Mouse (Mus musculus) bone marrow, adult 2 months (tissue): ENCODE results near the gene Spata31d1d. TPM values are rescaled to one million over a fixed set of nuclear protein-coding genes. Genes with fewer than 3 reads are reported as not detected.
"Not testable (repeated sequence)": the region's sequence is repeated elsewhere in the genome, so short reads cannot be mapped to it uniquely, and the experiment has no call there.

Experiments used
- H3K27ac ChIP-seq: fragments of 200-500 bp; 2 replicates; pipeline ENCODE4 v1.5.1; 2012; ENCODE audit warnings: low read depth, mild to moderate bottlenecking, control low read depth, inconsistent platforms, low read length; ENCODE audit not compliant: control insufficient read depth, poor library complexity, insufficient read depth
- H3K4me1 ChIP-seq: fragments of 200-500 bp; 2 replicates; pipeline ENCODE4 v1.6.1; 2011; ENCODE audit warnings: low read length; ENCODE audit not compliant: control insufficient read depth, insufficient read depth
- H3K4me3 ChIP-seq: fragments of 200-500 bp; replicated peaks from 2 replicates; pipeline ENCODE3; 2011; ENCODE audit warnings: mild to moderate bottlenecking, low read depth, low read length, control low read depth; ENCODE audit not compliant: control insufficient read depth
- CTCF ChIP-seq: fragments of 200-500 bp; IDR thresholded peaks from 2 replicates; pipeline ENCODE4 v1.5.1; 2011; ENCODE audit warnings: low read length, control low read depth; ENCODE audit not compliant: control insufficient read depth, insufficient read depth
- POLR2A ChIP-seq: fragments of 200-500 bp; IDR thresholded peaks from 2 replicates; pipeline ENCODE4 v1.6.1; 2011; ENCODE audit warnings: low read depth, mild to moderate bottlenecking, control low read depth, low read length, borderline replicate concordance; ENCODE audit not compliant: control insufficient read depth
- WGBS: fragments of 180-500 bp; shearing (Covaris S2); methylation state at CpG from one replicate; pipeline ENCODE4 v1.1.7; 2018; 5-methylcytosine and 5-hydroxymethylcytosine counted together
- polyA plus RNA-seq: library from polyadenylated mRNA; stranded (reverse); fragments of >200 nt; gene quantifications from 2 replicates; pipeline ENCODE4 v1.2.4, GENCODE M21; 2011; ENCODE audit warnings: low replicate concordance; ENCODE audit not compliant: missing spikeins, insufficient read depth, insufficient read length

Spata31d1d gene
- polyA plus RNA-seq, 1 experiment = not detected

DNA sequence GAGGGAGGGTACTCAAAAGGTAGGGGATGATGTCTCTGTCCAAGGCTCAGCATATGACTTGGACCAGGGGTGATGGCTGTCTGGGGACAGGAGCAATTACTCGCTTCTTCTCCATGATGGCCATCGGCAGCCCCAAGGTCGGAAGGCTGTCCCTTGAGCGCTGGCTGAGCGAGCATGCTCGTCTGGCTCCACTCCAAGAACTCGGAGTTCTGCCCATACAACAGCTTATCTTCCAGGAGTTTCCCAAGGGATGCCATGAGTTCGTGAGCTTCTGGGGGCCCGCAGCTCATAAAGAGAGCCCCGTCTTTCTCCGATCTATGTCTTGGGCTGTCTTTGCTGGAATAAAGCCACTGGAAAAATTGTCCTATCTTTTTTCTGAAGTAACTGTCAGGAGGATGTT lies 9.5 kb upstream of the Spata31d1d start:
- H3K4me1 ChIP-seq = no peaks in the 10 kb centered on the region; the same call in 1 of the 2 replicates
- no peak overlapping the region for H3K4me3 ChIP-seq
- TF ChIP-seq POLR2A (no peak), CTCF (no peak)
- WGBS = 93% methylated on average over 11 of the region's 11 CpGs
- no peak overlapping the region for H3K27ac ChIP-seq

- H3K27ac ChIP-seq = peak overlapping the region; percentile 85
- no peak for TF ChIP-seq POLR2A
- TF ChIP-seq CTCF = no peak
- no peak overlapping the region for H3K4me3 ChIP-seq
- 74% methylated on average over 4 of the region's 4 CpGs for WGBS
- no peaks in the 10 kb centered on the region; the same call in 1 of the 2 replicates for H3K4me1 ChIP-seq
Measured at GRCm38 (mm10) chr13:59739397-59739796, 7.8 kb upstream of the Spata31d1d start.

DNA sequence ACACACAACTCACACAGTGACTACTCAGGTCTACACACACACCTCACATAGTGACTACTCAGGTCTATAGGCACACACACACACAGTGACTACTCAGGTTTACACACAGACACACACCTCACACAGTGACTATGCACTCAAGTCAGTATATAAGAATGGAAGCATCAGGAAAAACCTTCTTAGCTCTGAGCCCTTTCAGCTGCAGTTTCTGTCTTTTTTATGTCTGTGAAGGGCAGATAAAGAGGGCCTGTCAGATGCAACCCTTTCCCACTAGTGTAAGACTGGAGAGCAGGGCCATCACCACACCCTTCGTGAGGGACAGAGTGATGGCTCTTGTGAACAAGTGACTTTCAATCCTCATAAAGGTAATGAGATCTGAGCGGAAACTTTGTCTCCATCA lies 6.9 kb upstream of the Spata31d1d start:
- Histone ChIP-seq H3K4me3 (no peak overlapping the region), H3K27ac (peak overlapping the region; percentile 83), H3K4me1 (peaks cover 1% of the 10 kb centered on the region; the same call in 1 of the 2 replicates)
- TF ChIP-seq POLR2A (no peak), CTCF (no peak)
- WGBS = 69% methylated on average over 2 of the region's 2 CpGs

- Histone ChIP-seq H3K27ac (no peak overlapping the region), H3K4me1 (peaks cover 1% of the 10 kb centered on the region; the same call in 1 of the 2 replicates), H3K4me3 (no peak overlapping the region)
- no peak for TF ChIP-seq POLR2A
- no peak for TF ChIP-seq CTCF
- 20% methylated on average over 3 of the region's 3 CpGs for WGBS
Measured at GRCm38 (mm10) chr13:59735190-59735589, 3.6 kb upstream of the Spata31d1d start.

GRCm38 (mm10) chr13:59734347-59734746 lies 2.8 kb upstream of the Spata31d1d start:
- H3K4me1 ChIP-seq, H3K27ac ChIP-seq, H3K4me3 ChIP-seq: not testable (repeated sequence)
- 20% methylated on average over 6 of the region's 6 CpGs for WGBS

GRCm38 (mm10) chr13:59733936-59734335 lies 2.4 kb upstream of the Spata31d1d start:
- Histone ChIP-seq H3K4me1 (peaks cover 1% of the 10 kb centered on the region; the same call in 1 of the 2 replicates), H3K27ac (no peak overlapping the region), H3K4me3 (no peak overlapping the region)
- no peak for TF ChIP-seq POLR2A
- TF ChIP-seq CTCF = no peak
- 70% methylated on average over 4 of the region's 4 CpGs for WGBS

- 19% methylated on average over 7 of the region's 7 CpGs for WGBS
- Histone ChIP-seq H3K4me3 (no peak overlapping the region), H3K27ac (no peak overlapping the region), H3K4me1 (no peaks in the 10 kb centered on the region)
- peak; percentile 97 for TF ChIP-seq CTCF
- TF ChIP-seq POLR2A = no peak
Measured at GRCm38 (mm10) chr13:59728378-59729093, 3.0 kb downstream of the Spata31d1d start.

GRCm38 (mm10) chr13:59726139-59726867 lies 5.2 kb downstream of the Spata31d1d start:
- H3K4me3 ChIP-seq = no peak overlapping the region
- H3K27ac ChIP-seq = no peak overlapping the region
- H3K4me1 ChIP-seq = no peaks in the 10 kb centered on the region
- TF ChIP-seq POLR2A = no peak
- WGBS = 38% methylated on average over 29 of the region's 29 CpGs

- H3K4me1 ChIP-seq, H3K27ac ChIP-seq, H3K4me3 ChIP-seq: not testable (repeated sequence)
- 65% methylated on average over 1 of the region's 1 CpGs for WGBS
Measured at GRCm38 (mm10) chr13:59722089-59722488, 9.5 kb downstream of the Spata31d1d start.
